Mouse (Mus musculus) embryonic facial prominence, embryonic 15.5 days (tissue): ENCODE measurements around the gene Tcta. TPM values are rescaled to one million over a fixed set of nuclear protein-coding genes. Genes with fewer than 3 reads are reported as not detected.
"Not testable (repeated sequence)": the region's sequence is repeated elsewhere in the genome, so short reads cannot be mapped to it uniquely, and the experiment has no call there.

Experiments
- ATAC-seq: fragments of 200-750 bp; cut with Nextera tagmentation; 2 replicates; pipeline ENCODE4 v1.8.0; 2017; ENCODE audit warnings: low read depth, moderate TSS enrichment; ENCODE audit not compliant: insufficient number of reproducible peaks, low FRiP score, low TSS enrichment
- H3K27ac ChIP-seq: fragments of 300-500 bp; sonication (generic); replicated peaks from 2 replicates; pipeline ENCODE4 v1.5.1; 2015; ENCODE audit warnings: mild to moderate bottlenecking, inconsistent platforms
- H3K27me3 ChIP-seq: fragments of 300-500 bp; sonication (generic); 2 replicates; pipeline ENCODE4 v1.6.1; 2015; ENCODE audit warnings: inconsistent platforms
- H3K36me3 ChIP-seq: fragments of 300-500 bp; sonication (generic); 2 replicates; pipeline ENCODE4 v1.6.1; 2015; ENCODE audit warnings: mild to moderate bottlenecking, inconsistent platforms
- H3K4me1 ChIP-seq: fragments of 300-500 bp; sonication (generic); 2 replicates; pipeline ENCODE4 v1.6.1; 2015; ENCODE audit warnings: inconsistent platforms
- H3K4me2 ChIP-seq: fragments of 300-500 bp; sonication (generic); replicated peaks from 2 replicates; pipeline ENCODE4 v1.6.1; 2015; ENCODE audit warnings: mild to moderate bottlenecking, inconsistent platforms
- H3K4me3 ChIP-seq: fragments of 300-500 bp; sonication (generic); replicated peaks from 2 replicates; pipeline ENCODE4 v1.5.1; 2015; ENCODE audit warnings: mild to moderate bottlenecking, inconsistent platforms
- H3K9ac ChIP-seq: fragments of 300-500 bp; sonication (generic); 2 replicates; pipeline ENCODE4 v1.6.1; 2015; ENCODE audit warnings: inconsistent platforms
- H3K9me3 ChIP-seq: fragments of 300-500 bp; sonication (generic); replicated peaks from 2 replicates; pipeline ENCODE4 v1.6.1; 2016; ENCODE audit warnings: inconsistent platforms
- WGBS: fragments of 180-500 bp; shearing (Covaris S2); methylation state at CpG from one replicate; pipeline ENCODE4 v1.1.7; 2015; 5-methylcytosine and 5-hydroxymethylcytosine counted together
- polyA plus RNA-seq: library from polyadenylated mRNA; unstranded; fragments of >200 nt; fragmentation: Nextera tagmentation; extraction: Ambion mirVana; gene quantifications from 2 replicates; pipeline ENCODE4 v1.2.1, GENCODE M21; 2015

Gene Tcta
- polyA plus RNA-seq, 1 experiment from 2014 or later = 51.6 TPM

- 53% methylated on average over 10 of the region's 10 CpGs for WGBS
- H3K4me1 ChIP-seq = peaks cover 36% of the 10 kb centered on the region
- H3K9ac ChIP-seq = peak overlapping the region; percentile 80
- no peaks in the 10 kb centered on the region for H3K27me3 ChIP-seq
- peak overlapping the region; percentile 77 for H3K4me2 ChIP-seq
- H3K4me3 ChIP-seq = peak overlapping the region; percentile 71
- ATAC-seq = no peak
- H3K27ac ChIP-seq = peak overlapping the region; percentile 98
- H3K9me3 ChIP-seq = no peaks in the 10 kb centered on the region
- H3K36me3 ChIP-seq = peaks cover 11% of the 10 kb centered on the region
These were observed 34.5 kb upstream of the Tcta start for GRCm38 (mm10) chr9:108340258-108341138.

DNA sequence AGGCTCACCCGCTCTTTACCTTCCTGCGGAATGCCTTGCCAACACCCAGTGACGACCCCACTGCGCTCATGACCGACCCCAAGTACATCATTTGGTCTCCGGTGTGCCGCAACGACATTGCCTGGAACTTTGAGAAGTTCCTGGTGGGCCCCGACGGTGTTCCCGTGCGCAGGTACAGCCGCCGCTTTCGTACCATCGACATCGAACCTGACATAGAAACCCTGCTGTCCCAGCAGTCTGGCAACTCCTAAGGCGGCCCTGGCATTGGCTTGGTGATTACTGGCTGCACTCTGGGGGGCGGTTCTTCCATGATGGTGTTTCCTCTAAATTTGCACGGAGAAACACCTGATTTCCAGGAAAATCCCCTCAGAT, 33.9 kb upstream of the Tcta start:
- Histone ChIP-seq H3K9ac (peak overlapping the region; percentile 80), H3K27ac (peak overlapping the region; percentile 98), H3K4me2 (peak overlapping the region; percentile 77), H3K9me3 (no peaks in the 10 kb centered on the region), H3K36me3 (peaks cover 17% of the 10 kb centered on the region), H3K4me3 (peak overlapping the region; percentile 71), H3K27me3 (no peaks in the 10 kb centered on the region), H3K4me1 (peaks cover 36% of the 10 kb centered on the region)
- ATAC-seq = no peak
- 9% methylated on average over 20 of the region's 20 CpGs for WGBS

DNA sequence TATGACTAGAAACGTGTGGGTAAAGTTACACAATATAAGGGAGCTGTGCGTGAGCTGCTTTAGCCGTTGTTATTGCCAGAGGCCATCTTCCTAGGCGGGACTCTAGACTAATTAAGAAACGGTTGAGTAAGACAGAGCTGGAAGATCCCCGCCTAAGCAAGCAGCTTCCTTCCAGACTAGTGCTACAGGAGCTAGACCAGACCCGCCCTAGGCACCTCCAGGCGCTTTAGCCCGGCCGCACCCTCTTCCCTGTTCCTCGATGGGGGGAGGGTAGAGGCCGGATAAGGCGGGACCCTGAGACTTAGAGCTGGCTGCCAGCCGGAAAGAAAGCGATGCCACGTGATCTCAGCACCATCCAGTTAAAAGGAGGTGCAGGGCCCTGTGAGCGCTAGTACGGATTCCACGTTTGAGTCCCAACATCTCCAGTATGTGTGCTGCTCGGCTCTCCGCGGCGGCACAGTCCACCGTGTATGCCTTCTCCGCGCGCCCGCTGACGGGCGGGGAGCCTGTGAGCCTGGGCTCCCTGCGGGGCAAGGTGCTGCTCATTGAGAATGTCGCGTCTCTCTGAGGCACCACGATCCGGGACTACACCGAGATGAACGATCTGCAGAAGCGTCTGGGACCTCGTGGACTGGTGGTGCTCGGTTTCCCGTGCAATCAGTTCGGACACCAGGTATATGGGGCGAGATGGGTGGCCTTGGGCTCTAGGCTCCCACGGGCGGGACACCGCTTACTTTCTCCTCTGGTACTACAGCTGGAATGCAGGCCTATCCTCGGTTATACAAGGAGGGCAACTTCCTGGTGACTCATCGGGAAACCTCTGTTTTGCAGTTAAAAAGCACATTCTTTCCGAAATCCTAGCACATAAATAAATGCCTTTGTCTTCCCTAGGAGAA, 33.2 kb upstream of the Tcta start, which contains the start of gene Gpx1:
Gpx1 (plus strand) TSS at position 18 of the 896 bp plus-strand sequence.
- ATAC-seq = peak; percentile 94
- peaks cover 25% of the 10 kb centered on the region for H3K36me3 ChIP-seq
- peak within 1 kb of the TSS; percentile 80 for H3K9ac ChIP-seq
- no peaks in the 10 kb centered on the region for H3K27me3 ChIP-seq
- WGBS = under 1% methylated on average over 49 of the region's 49 CpGs
- H3K4me2 ChIP-seq = peak within 1 kb of the TSS; percentile 77
- peak within 1 kb of the TSS; percentile 71 for H3K4me3 ChIP-seq
- H3K4me1 ChIP-seq = peaks cover 36% of the 10 kb centered on the region
- H3K27ac ChIP-seq = peak within 1 kb of the TSS; percentile 98
- no peaks in the 10 kb centered on the region for H3K9me3 ChIP-seq

DNA sequence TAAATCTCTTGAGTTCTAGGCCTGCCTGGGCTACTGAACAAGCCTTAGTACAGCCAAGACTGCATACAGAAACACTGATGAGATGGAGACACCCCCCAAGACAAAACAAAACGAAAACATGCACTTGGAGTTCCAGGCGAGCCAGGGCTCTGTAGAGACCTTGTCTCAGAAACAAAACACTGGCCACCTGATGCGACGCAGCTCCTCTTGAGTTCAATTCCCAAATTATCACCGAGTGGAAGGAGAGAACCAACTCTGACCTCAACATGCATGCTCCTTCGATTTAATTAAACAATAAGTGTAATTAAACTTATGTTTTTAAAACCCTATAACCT, 32.6 kb upstream of the Tcta start:
- ATAC-seq = no peak

DNA sequence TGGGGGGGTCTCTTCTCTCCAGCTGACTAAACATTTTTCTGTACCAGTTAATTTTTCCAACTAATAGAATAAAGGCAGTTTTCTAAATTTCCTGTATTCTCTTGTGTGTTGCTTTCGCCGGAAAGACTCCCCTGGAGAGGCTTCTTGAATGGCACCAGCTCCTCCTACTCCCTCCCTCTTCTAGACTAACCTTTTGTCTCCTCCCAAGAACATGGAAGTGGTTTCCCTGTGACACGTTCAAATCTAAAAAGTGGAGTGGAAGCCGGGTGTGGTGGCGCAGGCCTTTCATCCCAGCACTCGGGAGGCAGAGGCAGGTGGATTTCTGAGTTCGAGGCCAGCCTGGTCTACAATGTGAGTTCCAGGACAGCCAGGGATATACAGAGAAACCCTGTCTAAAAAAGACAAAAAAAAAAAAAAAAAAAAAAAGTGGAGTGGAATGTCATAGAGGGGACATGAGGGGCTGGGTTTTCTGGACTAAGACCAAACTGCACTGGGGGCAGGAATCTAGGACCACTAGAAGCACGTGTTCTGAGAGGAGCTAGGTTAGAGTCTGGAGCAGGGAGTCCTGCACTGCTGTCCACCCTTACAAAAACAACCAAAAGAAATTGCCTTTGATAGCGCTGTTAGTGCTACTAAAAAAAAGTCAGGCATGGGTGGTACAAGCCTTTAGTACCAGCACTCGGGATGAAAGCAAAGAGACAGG, 32.0 kb upstream of the Tcta start:
- Histone ChIP-seq H3K4me1 (peaks cover 36% of the 10 kb centered on the region), H3K9me3 (no peaks in the 10 kb centered on the region), H3K4me2 (peak overlapping the region; percentile 77), H3K27me3 (no peaks in the 10 kb centered on the region), H3K36me3 (peaks cover 36% of the 10 kb centered on the region), H3K27ac (peak overlapping the region; percentile 98), H3K9ac (no peak overlapping the region), H3K4me3 (peak overlapping the region; percentile 71; the same call in 1 of the 2 replicates)
- 61% methylated on average over 10 of the region's 10 CpGs for WGBS
- ATAC-seq = no peak

More for the DNA sequence above, 32.6 kb upstream of the Tcta start:
- Histone ChIP-seq H3K4me2 (peak overlapping the region; percentile 77), H3K36me3 (peaks cover 31% of the 10 kb centered on the region), H3K4me1 (peaks cover 36% of the 10 kb centered on the region), H3K9me3 (no peaks in the 10 kb centered on the region), H3K9ac (0 out of 2 replicates have a peak overlapping the region, but pooled peaks have one; percentile 80), H3K27me3 (no peaks in the 10 kb centered on the region), H3K4me3 (peak overlapping the region; percentile 71), H3K27ac (peak overlapping the region; percentile 98)
- 17% methylated on average over 6 of the region's 6 CpGs for WGBS

DNA sequence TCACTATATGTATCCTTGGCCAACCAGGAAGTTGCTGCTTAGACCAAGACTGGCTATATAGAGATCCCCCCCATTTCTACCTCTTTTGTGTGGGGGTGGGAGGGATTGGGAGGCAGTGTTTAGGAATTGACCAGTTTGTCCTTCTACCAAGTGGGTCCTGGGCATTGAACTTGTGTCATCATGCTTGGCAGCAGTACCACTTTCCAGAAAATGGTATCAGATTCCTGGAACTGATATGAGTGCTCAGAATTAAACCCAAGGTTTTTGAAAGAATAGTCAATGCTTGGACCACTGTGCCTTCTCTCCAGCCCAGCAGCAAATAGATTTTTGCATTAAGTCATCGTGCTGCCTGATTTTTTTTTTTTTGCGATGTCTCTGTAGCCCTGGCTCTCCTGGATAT, 19.9 kb upstream of the Tcta start:
- H3K4me1 ChIP-seq = no peaks in the 10 kb centered on the region
- no peak overlapping the region for H3K9ac ChIP-seq
- ATAC-seq = no peak
- 93% methylated on average over 2 of the region's 2 CpGs for WGBS
- peaks cover 34% of the 10 kb centered on the region for H3K36me3 ChIP-seq
- no peak overlapping the region for H3K27ac ChIP-seq
- no peak overlapping the region for H3K4me2 ChIP-seq
- no peaks in the 10 kb centered on the region for H3K27me3 ChIP-seq
- H3K4me3 ChIP-seq = no peak overlapping the region
- no peaks in the 10 kb centered on the region for H3K9me3 ChIP-seq

GRCm38 (mm10) chr9:108324784-108325183, 18.8 kb upstream of the Tcta start:
- WGBS = 92% methylated on average over 1 of the region's 1 CpGs
- H3K27me3 ChIP-seq = no peaks in the 10 kb centered on the region
- peaks cover 29% of the 10 kb centered on the region for H3K36me3 ChIP-seq
- no peak for ATAC-seq
- H3K27ac ChIP-seq = no peak overlapping the region
- no peak overlapping the region for H3K4me2 ChIP-seq
- H3K4me1 ChIP-seq = no peaks in the 10 kb centered on the region
- no peaks in the 10 kb centered on the region for H3K9me3 ChIP-seq
- no peak overlapping the region for H3K4me3 ChIP-seq
- H3K9ac ChIP-seq = no peak overlapping the region

- not testable (repeated sequence) for H3K9me3 ChIP-seq, H3K27ac ChIP-seq, H3K27me3 ChIP-seq, H3K9ac ChIP-seq, H3K4me3 ChIP-seq, H3K36me3 ChIP-seq, ATAC-seq, H3K4me2 ChIP-seq, H3K4me1 ChIP-seq
- WGBS = 81% methylated on average over 7 of the region's 7 CpGs
These were observed 16.1 kb upstream of the Tcta start for GRCm38 (mm10) chr9:108322054-108322453.

DNA sequence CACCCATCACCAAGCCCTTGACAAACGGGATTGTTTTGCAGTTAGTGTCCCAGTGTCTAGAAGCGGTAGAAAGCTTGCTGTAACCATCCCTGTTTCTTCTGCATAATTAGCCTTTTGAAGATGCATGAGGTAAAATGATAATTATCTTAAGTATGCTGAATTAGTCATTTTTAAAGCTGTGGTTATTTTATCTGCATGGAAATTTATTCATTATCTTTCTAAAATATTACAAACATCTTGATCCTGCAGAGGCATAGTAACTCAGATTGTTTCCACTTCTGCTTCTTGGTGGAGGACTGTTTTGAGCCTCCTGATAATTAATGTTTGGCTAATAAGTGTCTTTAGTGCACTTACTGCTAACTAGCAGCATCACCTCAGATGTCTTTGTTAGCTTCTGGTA, 12.5 kb upstream of the Tcta start:
- no peak overlapping the region for H3K4me3 ChIP-seq
- no peaks in the 10 kb centered on the region for H3K27me3 ChIP-seq
- no peak overlapping the region for H3K27ac ChIP-seq
- no peak overlapping the region for H3K4me2 ChIP-seq
- no peak overlapping the region for H3K9ac ChIP-seq
- H3K4me1 ChIP-seq = no peaks in the 10 kb centered on the region
- ATAC-seq = no peak
- H3K36me3 ChIP-seq = peaks cover 15% of the 10 kb centered on the region
- WGBS = 68% methylated on average over 2 of the region's 2 CpGs
- no peaks in the 10 kb centered on the region for H3K9me3 ChIP-seq

DNA sequence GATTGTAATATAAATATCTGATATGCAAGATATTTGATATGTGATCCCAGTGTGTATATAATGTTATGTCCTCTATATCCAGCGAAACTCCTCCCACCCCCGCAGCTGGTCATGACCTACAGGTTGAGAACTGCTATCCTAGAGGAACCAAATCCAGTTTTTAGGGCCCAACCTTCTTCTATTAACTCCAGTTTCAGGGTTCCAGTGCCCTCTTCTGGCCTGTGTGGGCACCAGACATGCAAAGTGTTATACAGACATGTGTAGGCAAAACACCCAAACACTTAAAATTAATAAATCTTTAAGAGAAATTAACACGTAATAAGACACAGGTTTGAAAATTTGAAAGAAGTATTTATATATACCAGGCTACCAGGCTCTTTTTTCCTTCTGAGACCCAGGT, 11.6 kb upstream of the Tcta start:
- H3K36me3 ChIP-seq = peaks cover 15% of the 10 kb centered on the region

GRCm38 (mm10) chr9:108308141-108308540, 2.2 kb upstream of the Tcta start:
- no peak for ATAC-seq
- H3K4me3 ChIP-seq = peak overlapping the region; percentile 96
- H3K9ac ChIP-seq = peak overlapping the region; percentile 6; the same call in 1 of the 2 replicates
- H3K27ac ChIP-seq = no peak overlapping the region
- 46% methylated on average over 2 of the region's 2 CpGs for WGBS
- no peaks in the 10 kb centered on the region for H3K9me3 ChIP-seq
- peaks cover 7% of the 10 kb centered on the region for H3K36me3 ChIP-seq
- H3K4me1 ChIP-seq = peaks cover 40% of the 10 kb centered on the region
- H3K4me2 ChIP-seq = peak overlapping the region; percentile 72
- no peaks in the 10 kb centered on the region for H3K27me3 ChIP-seq

More for the DNA sequence above, 11.6 kb upstream of the Tcta start:
- WGBS = 94% methylated on average over 3 of the region's 3 CpGs
- ATAC-seq = no peak
- H3K4me3 ChIP-seq = no peak overlapping the region
- no peak overlapping the region for H3K27ac ChIP-seq
- no peak overlapping the region for H3K4me2 ChIP-seq
- no peaks in the 10 kb centered on the region for H3K4me1 ChIP-seq
- no peaks in the 10 kb centered on the region for H3K27me3 ChIP-seq
- H3K9ac ChIP-seq = no peak overlapping the region
- no peaks in the 10 kb centered on the region for H3K9me3 ChIP-seq
